Mouse (Mus musculus): ENCODE measurements at regions not wholly inside any gene's neighbourhood (a gene's known extent, or its start where the extent isn't known, plus 50 kb on each side); places are given as distances from the start of the nearest gene placed in this dataset.

DNA sequence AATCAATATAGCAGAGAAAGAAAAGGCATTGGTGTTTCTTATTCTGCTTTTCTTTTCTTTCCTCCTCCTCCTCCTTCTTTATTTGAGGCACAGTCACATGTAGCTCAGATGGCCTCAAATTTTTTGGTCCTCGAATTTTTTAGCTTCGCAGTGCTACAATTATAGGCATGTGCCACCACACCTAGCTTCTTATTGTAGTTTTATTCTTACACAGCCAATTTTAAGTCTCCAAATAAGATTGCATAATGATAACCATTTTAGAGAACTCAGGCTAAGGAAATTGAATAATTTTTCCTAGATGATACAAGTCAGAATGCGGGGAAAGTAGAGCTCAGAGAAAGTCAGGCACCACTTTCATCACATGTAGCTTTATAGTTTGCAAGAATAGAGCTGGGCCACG is 132.1 kb upstream of the Gm11042 start:
- Histone ChIP-seq H3K4me3 (ENCODE audit: insufficient read depth, low read length) (no peak overlapping the region), H3K4me1 (ENCODE audit: control insufficient read depth, insufficient read depth, low read length) (no peaks in the 10 kb centered on the region), H3K27ac (ENCODE audit: insufficient read depth, low read length) (no peak overlapping the region)
- TF ChIP-seq CTCF (IDR thresholded peaks at IDR 0.05; ENCODE audit: extremely low read depth, insufficient read depth, low read length) = no peak
- TF ChIP-seq POLR2A (IDR thresholded peaks at IDR 0.05; ENCODE audit: extremely low read depth, insufficient read depth, low read length) = no peak

DNA sequence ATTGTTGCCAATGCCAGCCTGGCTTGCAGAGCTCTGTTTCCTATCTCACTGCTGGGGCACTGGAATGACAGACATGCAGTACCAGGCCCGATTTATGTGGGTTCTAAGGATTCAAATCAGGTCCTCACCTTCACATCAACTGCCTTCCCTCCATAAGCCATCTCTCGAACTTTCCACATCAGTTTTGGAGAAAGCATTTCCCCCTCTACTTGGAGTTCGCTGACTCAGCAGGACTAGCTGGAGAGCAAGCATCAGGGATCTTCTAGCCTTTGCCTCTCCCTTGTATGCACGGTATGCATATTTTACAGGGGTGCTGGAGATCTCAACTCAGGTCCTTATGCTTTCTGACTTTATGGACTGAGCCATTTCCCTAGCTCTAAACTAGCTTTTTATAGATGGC is 118.7 kb upstream of the Gm11042 start:
- Histone ChIP-seq H3K4me1 (ENCODE audit: control insufficient read depth, insufficient read depth, low read length) (no peaks in the 10 kb centered on the region), H3K27ac (ENCODE audit: insufficient read depth, low read length) (no peak overlapping the region), H3K4me3 (ENCODE audit: insufficient read depth, low read length) (no peak overlapping the region)
- TF ChIP-seq CTCF (IDR thresholded peaks at IDR 0.05; ENCODE audit: extremely low read depth, insufficient read depth, low read length) = no peak
- no peak for TF ChIP-seq POLR2A (IDR thresholded peaks at IDR 0.05; ENCODE audit: extremely low read depth, insufficient read depth, low read length)

DNA sequence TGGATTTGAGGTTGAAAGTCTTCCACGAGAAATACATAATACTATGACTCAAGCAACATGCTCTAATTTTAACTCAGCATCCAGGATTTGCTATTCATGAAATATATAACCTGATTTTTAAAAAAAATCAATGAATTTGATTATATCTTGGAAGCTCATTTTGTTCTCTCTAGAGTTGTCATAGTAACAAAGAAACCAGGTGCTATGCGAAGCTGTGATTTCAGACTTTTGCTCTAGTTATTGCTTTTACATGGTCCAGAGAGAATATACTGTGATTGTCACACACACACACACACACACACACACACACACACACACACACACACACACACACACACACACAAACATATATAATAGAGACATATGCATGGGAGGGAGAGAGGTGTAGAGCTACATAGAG is 98.5 kb upstream of the Gm11042 start:
- H3K4me3 ChIP-seq (ENCODE audit: insufficient read depth, low read length) = no peak overlapping the region
- no peaks in the 10 kb centered on the region for H3K4me1 ChIP-seq (ENCODE audit: control insufficient read depth, insufficient read depth, low read length)
- TF ChIP-seq CTCF (IDR thresholded peaks at IDR 0.05; ENCODE audit: extremely low read depth, insufficient read depth, low read length) (no peak), POLR2A (IDR thresholded peaks at IDR 0.05; ENCODE audit: extremely low read depth, insufficient read depth, low read length) (no peak)
- H3K27ac ChIP-seq (ENCODE audit: insufficient read depth, low read length) = no peak overlapping the region

DNA sequence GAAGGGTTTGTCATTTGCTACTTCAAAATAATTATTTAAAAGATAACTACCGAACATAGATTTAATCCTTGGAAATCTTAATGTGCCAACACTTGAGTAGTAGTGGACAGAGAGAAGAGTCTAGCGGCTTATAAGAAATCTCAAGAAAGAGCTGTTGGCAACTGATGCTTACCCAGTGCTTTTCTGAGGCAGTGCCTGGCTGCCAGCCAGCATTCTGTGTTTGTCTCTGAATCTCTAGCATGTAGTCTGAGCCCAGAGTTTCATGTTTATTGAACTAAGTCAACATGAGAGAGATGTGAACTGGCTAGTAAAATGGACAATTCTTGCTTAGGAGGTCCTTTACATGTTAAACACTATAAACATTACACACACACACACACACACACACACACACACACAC is 94.3 kb upstream of the Gm11042 start:
- Histone ChIP-seq H3K27ac (ENCODE audit: insufficient read depth, low read length) (no peak overlapping the region), H3K4me3 (ENCODE audit: insufficient read depth, low read length) (no peak overlapping the region), H3K4me1 (ENCODE audit: control insufficient read depth, insufficient read depth, low read length) (no peaks in the 10 kb centered on the region)
- TF ChIP-seq CTCF (IDR thresholded peaks at IDR 0.05; ENCODE audit: extremely low read depth, insufficient read depth, low read length) (no peak), POLR2A (IDR thresholded peaks at IDR 0.05; ENCODE audit: extremely low read depth, insufficient read depth, low read length) (no peak)

DNA sequence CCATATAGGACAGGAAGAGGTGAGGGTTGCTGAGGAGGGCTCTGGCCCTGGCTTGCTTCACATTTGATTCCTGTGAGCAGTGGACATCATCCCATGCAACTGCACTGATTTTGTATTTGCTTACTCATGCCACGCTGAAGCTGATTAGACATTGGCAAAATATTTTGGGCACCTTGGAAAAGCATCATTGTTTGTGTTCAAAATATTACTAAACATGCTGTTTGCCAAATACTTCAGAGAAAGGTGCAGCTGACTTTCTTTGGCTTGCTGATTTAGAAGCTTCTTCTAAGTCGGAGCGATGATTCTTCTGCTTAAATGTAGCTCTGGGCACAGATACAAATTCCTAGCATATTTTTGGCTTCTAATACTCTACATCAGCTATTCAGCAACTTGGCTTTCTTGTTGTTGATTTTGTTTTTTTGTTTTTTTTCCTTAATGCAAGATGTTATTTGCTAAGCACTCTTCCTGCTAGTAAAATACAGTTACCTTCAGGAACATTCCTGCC is 91.4 kb upstream of the Gm11042 start:
- Histone ChIP-seq H3K4me1 (ENCODE audit: control insufficient read depth, insufficient read depth, low read length) (no peaks in the 10 kb centered on the region), H3K27ac (ENCODE audit: insufficient read depth, low read length) (no peak overlapping the region), H3K4me3 (ENCODE audit: insufficient read depth, low read length) (no peak overlapping the region)
- TF ChIP-seq POLR2A (IDR thresholded peaks at IDR 0.05; ENCODE audit: extremely low read depth, insufficient read depth, low read length) = no peak
- TF ChIP-seq CTCF (IDR thresholded peaks at IDR 0.05; ENCODE audit: extremely low read depth, insufficient read depth, low read length) = no peak

DNA sequence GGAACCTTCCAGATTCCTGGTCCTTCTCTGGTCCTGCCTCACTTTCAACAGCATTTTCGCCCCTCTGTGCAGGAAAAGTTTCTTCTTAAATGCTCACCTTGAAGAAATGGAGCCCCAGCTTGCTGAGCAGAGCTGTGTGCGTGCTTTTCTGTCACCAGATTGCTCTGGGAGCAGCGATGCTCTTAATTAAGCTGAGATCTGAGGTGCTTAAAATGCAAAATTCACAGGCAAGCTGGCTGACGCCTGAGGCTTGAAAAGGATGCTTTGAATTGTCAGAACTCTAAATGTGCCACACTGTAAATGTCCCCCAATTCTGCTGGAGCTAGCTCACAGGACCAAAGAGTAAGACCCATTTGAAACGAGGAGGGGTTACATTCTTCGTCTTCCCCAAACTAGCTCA is 73.6 kb upstream of the Gm11042 start:
- no peak for TF ChIP-seq POLR2A (IDR thresholded peaks at IDR 0.05; ENCODE audit: extremely low read depth, insufficient read depth, low read length)
- TF ChIP-seq CTCF (IDR thresholded peaks at IDR 0.05; ENCODE audit: extremely low read depth, insufficient read depth, low read length) = no peak
- H3K4me3 ChIP-seq (ENCODE audit: insufficient read depth, low read length) = no peak overlapping the region
- H3K27ac ChIP-seq (ENCODE audit: insufficient read depth, low read length) = no peak overlapping the region
- H3K4me1 ChIP-seq (ENCODE audit: control insufficient read depth, insufficient read depth, low read length) = no peaks in the 10 kb centered on the region
